Mouse (Mus musculus) liver (tissue): Measurements from ENCODE around the gene Fzd5.

Source experiments
- DNase-seq: peaks from one replicate; pipeline ENCODE4 v3.0.0-alpha.2; 2020; ENCODE audit warnings: mixed read lengths

The Fzd5 gene

DNA sequence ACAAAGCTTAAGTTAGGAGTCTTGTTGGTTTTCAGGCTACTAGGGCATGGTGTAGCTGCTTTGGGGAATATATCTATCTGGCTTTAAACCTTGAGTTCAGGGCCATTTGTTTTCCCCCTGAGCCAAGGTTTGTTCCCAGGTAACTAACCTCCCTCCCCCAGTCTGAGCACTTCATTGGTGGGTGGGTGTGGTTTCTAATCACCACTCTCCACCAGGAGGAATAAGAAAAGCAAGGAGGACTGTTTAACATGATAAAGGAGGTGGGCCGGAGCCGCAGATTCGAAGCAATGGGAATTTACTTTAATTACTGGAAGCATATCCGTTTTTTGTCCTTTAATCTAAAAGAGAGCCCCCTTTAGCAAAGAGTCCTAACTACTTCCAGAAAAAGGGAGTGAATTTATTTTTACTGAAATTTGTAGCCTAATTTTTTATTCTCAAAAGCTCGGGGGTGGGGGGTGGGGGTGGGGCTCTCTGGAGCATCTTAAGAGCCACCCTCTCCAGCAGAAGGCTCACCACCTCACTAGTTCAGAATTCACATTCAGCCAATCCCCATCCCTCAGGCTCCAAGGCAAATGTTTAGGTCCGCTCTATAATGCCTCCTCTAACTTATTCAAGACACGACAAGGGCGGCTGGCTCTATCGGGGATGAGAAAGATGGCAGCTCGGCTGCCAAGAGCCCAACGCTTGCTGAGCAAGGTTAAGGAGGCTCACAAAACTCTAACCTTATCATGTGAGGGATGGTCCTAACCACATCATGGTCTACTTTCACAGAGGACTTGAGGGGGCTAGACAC, 3.9 kb downstream of the Fzd5 start:
- DNase-seq = peak; percentile 82

GRCm38 (mm10) chr1:64732637-64733200, 4.8 kb downstream of the Fzd5 start:
- DNase-seq = peak; percentile 52

DNA sequence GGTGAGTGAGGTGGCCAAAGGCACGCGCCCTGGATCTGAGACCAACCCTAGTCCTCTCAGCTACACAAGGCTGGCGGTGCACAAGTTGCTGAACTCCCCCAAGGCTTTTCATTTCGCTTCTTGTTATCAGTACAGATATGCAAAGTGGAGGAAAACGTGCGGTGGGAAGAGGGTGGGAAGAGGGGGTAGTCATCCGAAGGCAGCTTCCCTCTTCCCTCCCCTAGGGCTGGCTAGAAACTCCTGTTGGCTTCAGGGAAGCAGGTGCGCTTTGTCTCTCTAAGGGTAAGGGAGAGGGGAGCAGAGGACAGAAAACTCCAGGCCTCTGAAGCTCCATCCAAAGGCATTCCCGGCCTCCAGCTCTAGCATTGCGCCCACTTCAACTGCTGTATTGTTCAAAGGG, 5.4 kb downstream of the Fzd5 start:
- DNase-seq = peak; percentile 42

GRCm38 (mm10) chr1:64731341-64732020, 6.1 kb downstream of the Fzd5 start:
- no peak for DNase-seq

DNA sequence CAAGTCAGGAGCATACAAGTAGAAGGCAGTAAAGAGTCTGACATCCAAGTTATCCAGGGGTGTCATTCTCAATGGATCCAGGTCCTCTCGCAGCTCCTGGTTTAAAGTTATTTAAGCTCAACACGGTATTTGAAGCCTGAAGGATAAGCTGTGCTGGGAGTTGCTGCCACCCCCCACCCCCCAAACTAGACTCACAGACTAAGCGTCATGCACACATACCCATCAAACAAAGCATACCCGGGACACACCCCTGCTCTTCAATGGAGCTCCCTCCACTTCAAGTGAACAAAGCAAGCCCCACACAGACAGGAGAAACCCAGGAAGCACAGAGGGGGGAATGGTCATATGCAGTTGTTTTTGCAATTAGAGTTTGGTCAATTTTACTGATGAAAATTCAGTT, 7.5 kb downstream of the Fzd5 start:
- no peak for DNase-seq

DNA sequence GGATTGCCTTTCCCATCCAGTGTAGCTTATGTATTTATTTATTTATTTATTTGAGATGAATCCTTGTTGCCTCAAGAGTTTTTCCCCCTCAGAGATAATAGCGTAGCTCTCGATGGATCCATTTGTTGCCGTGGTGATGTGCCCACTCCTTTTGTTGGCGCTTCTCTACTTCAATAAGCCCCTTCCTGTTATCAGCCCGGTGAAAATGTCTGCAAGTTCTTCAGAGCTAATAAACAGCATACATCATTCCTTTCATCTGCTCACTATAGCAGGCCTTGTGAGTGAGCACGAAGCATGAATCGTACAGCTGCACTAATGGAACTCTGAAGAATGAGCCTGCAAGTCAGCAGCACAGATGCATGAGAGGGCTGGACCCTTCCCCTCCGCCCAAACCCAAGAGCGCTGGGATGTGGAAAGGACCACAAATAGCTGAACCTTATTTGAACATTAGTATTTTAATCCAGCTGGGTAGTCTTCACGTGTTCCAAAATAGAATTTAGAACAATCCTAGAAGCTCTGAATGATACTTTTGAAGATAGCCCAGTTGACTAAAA, 16.4 kb downstream of the Fzd5 start:
- DNase-seq = no peak

DNA sequence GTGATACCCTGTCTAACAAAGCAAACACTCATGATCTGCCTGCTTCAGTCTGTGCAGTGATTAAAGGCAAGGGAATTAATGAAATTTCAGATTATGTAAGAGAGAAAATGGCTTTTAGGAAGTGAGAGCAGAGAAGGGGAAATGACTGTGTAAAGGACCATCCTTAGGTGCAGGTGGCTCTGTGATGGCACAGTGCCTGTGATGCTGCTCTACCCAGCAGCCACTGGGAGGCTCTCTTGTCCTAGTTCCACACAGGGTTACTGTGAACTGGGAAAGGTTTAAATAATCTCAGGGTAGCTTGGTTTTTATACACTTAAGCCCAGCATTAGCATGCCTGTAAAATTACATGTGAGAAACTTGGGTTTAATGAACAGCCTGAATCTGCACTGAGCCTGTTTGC, 20.0 kb downstream of the Fzd5 start:
- peak; percentile 52 for DNase-seq

DNA sequence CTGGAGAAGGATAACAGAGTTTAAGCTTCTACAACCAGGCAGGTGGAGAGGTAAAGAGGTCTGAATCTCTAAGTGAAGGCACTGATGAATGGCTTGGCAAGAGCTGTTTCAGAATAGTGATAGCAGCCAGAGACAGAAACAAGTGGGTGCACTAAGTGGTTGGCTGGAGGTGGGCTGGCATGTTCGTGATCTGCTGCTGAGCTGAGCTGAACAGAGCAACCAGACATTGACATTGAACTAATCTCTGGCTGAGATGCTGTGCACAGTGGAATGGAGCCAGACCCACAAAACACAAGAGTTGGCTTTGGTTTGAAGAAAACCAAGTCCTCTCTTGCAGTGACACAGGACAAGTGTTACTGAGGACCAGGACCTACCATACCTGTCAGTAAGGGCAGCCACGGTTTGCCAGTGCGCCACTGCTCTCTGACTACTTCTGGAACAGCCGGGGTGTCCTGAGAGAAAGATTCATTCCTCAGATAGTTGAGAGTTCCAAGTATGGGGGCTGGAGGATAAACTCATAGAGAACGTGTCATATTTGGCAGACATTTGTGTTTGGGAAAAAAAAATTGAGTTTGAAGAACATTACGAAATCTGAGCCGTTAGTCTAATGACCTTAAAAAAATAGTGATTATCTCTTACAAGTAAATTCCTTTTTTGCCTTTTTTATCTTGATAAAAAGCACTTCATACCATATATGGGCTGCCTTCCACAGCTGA, 20.8 kb downstream of the Fzd5 start:
- no peak for DNase-seq

DNA sequence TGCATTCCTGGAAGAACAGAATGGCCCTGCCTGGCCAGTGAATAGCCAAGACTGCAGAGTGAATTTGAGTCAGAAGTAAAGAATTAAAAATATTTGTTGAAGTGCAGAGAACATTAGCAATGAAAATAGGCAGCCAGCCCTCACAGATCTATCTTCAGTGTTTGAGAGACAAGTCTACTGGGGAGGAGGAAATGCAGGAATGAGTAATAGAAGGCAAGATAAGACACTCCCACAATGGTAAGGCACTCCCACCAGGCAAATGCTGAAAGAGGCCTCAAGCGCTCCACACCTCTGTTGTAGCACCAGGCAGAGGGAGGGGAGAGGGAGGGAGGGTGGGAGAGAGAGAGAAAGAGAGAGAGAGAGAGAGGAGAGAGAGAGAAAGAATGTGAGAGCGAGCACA, 22.1 kb downstream of the Fzd5 start:
- DNase-seq = peak; percentile 15

DNA sequence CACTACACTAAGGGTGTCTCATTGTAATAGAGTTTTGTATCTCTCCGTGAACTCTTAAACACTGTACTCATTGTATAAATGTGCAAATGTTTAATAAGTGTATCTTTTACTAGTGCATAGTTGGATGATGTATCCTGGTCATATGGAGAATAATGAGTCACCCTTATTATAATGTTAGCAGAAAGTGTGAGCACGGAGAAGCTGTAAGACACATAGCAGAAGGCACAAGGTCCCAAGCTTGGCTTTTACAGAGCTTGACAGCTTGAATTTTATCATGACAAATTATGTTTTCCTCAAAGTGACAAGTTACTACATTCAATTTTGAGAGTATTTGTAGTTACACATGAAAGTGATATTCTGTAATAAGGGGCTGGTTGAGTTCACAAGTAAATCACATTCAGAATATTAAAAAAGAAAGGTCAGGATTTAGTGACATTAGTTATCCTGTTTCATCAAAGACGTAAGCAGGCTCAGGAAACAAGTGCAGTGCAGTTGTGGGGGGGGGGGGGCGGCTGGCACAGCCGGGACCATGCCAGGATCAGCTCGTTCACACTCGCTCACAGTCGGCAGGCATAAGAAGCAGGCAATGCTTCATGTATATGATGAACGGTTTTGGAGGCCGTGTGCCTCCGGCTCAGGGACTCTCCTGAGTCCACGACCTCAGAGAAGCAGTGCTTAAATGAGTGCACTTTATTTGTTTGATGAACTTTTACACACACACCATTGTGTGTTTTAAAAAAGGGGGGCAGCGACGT, 25.4 kb downstream of the Fzd5 start:
- DNase-seq = no peak

DNA sequence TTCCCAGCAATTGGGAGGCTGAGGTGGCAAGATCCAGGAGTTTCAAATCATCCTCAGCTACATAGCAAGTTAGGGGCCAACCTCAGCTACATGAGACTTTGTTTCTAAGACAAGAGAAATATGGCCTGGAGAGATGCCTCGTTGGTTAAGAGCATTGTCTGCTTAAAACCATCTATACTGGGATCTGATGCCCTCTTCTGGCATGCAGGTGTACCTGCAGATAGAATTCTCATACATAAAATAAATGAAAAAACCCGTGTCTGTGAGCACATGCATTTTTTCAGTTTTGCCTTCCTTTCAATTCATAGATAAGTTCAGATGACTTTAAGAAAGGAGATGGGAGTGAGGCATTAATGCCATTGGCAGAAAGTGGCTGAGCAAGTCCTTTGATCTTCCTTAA, 27.7 kb downstream of the Fzd5 start:
- no peak for DNase-seq

GRCm38 (mm10) chr1:64706610-64707009, 30.9 kb downstream of the Fzd5 start:
- no peak for DNase-seq

DNA sequence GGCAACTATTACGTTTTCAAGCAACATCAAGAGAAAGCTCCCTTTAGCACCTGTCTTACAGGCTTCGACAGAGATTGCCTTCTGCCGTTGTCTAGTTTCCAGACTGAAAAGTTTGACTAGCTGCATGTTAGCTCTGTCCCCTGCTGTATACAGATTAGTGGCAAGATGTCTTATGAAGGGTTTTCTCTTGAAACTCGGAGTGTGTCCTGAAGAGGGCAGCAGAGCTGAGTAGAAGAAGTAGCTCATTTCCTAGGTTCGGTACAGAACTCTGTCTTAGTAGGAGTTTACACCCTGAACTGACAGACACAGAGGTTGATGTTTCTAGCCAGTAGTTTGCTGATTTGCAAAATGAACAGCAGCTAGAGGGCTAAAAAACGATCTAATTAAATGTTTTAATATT, 32.3 kb downstream of the Fzd5 start:
- DNase-seq = peak; percentile 69

GRCm38 (mm10) chr1:64701780-64702179, 35.8 kb downstream of the Fzd5 start:
- no peak for DNase-seq

- no peak for DNase-seq
Measured at GRCm38 (mm10) chr1:64695156-64695555, 42.4 kb downstream of the Fzd5 start.

- DNase-seq = no peak
Measured at GRCm38 (mm10) chr1:64691581-64691980, 46.0 kb downstream of the Fzd5 start.

- peak; percentile 53 for DNase-seq
Measured at GRCm38 (mm10) chr1:64691121-64691551, 46.4 kb downstream of the Fzd5 start.

DNA sequence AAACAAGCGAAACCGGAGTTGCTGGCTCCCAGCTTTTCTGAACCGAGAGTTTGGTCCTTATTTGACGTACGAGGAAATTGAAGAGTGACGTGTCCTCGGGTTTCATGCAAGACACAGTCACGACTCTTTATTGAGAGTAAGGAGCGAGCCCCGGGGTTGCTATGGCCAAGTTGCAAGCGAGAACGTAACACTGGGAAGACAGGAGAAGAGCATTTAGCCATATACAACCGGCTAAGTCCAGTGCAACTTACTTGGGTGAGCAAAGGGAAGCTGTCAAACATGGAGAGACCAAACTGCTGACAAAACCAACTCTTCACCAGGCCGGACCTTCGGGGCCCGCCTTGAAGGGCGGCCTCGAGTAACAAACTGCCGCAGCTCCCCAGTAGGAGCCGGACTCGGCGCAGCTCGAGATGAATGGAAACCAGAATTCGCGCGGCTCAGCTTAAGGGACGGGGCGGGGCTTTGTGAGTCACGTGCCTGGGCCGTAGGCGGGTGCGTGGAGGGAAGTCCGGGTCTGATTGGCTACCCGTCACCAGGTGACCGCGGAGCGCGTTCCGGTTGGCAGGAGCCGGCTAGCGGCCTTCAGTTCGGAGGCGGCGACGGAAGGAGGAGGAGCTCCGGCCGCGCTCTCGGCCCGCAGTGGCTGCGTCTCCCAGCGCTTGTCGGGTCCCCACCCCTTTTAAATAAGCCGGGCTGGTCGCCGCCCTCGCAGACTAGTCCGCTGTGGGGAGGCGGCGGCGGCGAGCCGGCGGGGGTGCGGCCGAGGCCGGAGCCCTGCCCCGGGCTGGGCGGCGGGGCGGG, 47.1 kb downstream of the Fzd5 start, which contains the start of gene Ccnyl1:
TSS of gene Ccnyl1 (plus strand) at position 243 of the 801 bp plus-strand sequence.
- peak; percentile 99 for DNase-seq

- peak; percentile 24 for DNase-seq
Measured at GRCm38 (mm10) chr1:64689561-64690212, 47.9 kb downstream of the Fzd5 start.

GRCm38 (mm10) chr1:64688046-64688445, 49.5 kb downstream of the Fzd5 start:
- no peak for DNase-seq

GRCm38 (mm10) chr1:64684440-64684839, 53.1 kb downstream of the Fzd5 start:
- DNase-seq = peak; percentile 10
